Mouse (Mus musculus) ES-Bruce4 (cell line): Measurements from ENCODE around the gene Foxo1. TPM values are rescaled to one million over a fixed set of nuclear protein-coding genes. Genes with fewer than 3 reads are reported as not detected.

Experiments used
- H3K27ac ChIP-seq: 2 replicates; pipeline ENCODE4 v1.5.1; 2012; ENCODE audit warnings: low read length, inconsistent platforms; ENCODE audit not compliant: insufficient read depth
- H3K27me3 ChIP-seq: 2 replicates; pipeline ENCODE4 v1.6.1; 2012; ENCODE audit warnings: mild to moderate bottlenecking, low read length, inconsistent platforms; ENCODE audit not compliant: control insufficient read depth, poor library complexity, insufficient read depth, severe bottlenecking
- H3K36me3 ChIP-seq: 2 replicates; pipeline ENCODE4 v1.6.1; 2012; ENCODE audit warnings: inconsistent platforms, mild to moderate bottlenecking, low read length, moderate library complexity; ENCODE audit not compliant: control insufficient read depth, poor library complexity, insufficient read depth, severe bottlenecking
- H3K4me1 ChIP-seq: one replicate; pipeline ENCODE4 v1.8.1; 2011; ENCODE audit warnings: low read length; ENCODE audit not compliant: control insufficient read depth, insufficient read depth
- H3K4me3 ChIP-seq: 2 replicates; pipeline ENCODE4 v1.5.1; 2011; ENCODE audit warnings: low read depth, mild to moderate bottlenecking, low read length
- H3K9ac ChIP-seq: 2 replicates; pipeline ENCODE4 v1.6.1; 2012; ENCODE audit warnings: low read depth, mild to moderate bottlenecking, inconsistent platforms; ENCODE audit not compliant: poor library complexity, severe bottlenecking
- H3K9me3 ChIP-seq: replicated peaks from 2 replicates; pipeline ENCODE4 v1.6.1; 2012; ENCODE audit warnings: mild to moderate bottlenecking, low read length, inconsistent platforms; ENCODE audit not compliant: control insufficient read depth, poor library complexity, insufficient read depth, severe bottlenecking
- CTCF ChIP-seq: IDR thresholded peaks from one replicate; pipeline ENCODE4 v1.8.1; 2011; ENCODE audit warnings: low read depth, low read length
- EP300 ChIP-seq: IDR thresholded peaks from 2 replicates; pipeline ENCODE4 v1.6.1; 2011; ENCODE audit warnings: low read depth, low read length; ENCODE audit not compliant: insufficient read depth
- POLR2A ChIP-seq: IDR thresholded peaks from one replicate; pipeline ENCODE4 v1.8.1; 2011; ENCODE audit warnings: low read length; ENCODE audit not compliant: insufficient read depth
- polyA plus RNA-seq: library from polyadenylated mRNA; stranded (reverse); fragments of >200 nt; gene quantifications from 2 replicates; pipeline ENCODE4 v1.2.4, GENCODE M21; 2011; ENCODE audit warnings: low read depth; ENCODE audit not compliant: missing spikeins, insufficient read depth, insufficient read length

Gene Foxo1
- polyA plus RNA-seq = 22.9 and 23.8 TPM in 2 replicates

DNA sequence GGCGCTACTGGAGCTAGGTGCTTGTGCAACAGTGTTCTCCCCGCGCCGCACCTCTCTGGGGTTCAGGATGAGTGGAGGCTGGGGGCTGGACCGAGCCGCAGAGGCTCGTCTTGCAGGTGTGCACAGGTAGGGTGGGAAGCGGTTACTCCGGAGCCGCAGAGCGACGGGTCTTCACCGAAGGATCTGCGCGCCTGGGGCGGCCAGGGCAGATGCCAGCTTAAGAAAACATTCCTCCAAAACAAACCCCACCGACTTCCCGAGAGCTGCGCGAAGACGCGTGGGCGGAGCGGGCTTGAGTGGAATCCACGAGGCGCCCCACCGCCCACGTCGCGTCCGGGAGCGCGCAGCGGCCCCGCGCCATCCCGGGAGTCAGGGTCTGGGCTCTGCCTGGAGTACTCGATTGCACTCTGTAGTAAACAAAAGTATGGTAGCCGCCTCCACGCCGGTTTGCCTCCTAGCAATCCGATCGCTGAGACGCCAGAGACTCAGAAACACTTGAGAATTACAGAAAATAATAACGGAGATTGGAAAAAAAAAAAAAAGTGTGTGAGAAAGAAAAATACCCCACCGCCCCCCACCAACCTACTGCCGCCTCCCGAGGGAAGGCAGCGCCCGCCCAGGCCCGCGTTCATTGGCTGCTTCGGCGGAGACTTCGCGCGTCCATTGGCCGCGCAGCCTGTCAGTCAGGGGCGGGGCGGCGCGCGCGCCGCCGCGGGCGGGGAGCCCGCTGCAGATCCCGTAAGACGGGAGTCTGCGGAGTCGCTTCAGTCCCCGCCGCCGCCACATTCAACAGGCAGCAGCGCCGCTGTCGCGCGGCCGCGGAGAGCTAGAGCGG lies at the start of gene Foxo1:
Gene Foxo1, plus strand, starts transcription at position 685 of the 835 bp plus-strand sequence.
- Histone ChIP-seq H3K27me3 (no peaks in the 10 kb centered on the region), H3K9ac (peak within 1 kb of the TSS; percentile 98), H3K36me3 (peaks cover 6% of the 10 kb centered on the region; the same call in 1 of the 2 replicates), H3K4me1 (no peaks in the 10 kb centered on the region), H3K4me3 (peak within 1 kb of the TSS; percentile 84), H3K9me3 (no peaks in the 10 kb centered on the region), H3K27ac (0 out of 2 replicates have a peak within 1 kb of the TSS, but pooled peaks have one; percentile 12)
- TF ChIP-seq POLR2A (peak; percentile 11), EP300 (no peak), CTCF (no peak)

DNA sequence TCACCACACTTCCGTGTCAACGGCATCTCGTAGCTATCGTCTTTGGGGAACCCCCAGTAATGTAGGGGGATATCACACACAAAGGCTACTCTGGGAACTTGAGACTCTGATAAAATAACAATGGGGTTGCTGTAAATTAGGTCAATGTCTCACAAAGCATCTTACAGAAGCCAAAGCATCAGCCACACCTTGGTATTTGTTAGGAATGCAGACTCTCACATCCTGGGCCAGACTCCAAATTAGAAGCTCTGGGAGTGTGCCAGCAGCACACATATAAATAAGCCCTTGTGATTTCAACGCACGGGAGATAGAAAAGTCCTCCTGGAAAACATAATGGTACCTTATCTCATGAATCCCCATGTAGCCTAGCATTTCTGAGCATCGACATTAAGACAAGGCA lies 49.3 kb upstream of the Foxo1 start:
- TF ChIP-seq CTCF (no peak), EP300 (no peak), POLR2A (no peak)
- no peak overlapping the region for H3K27ac ChIP-seq
- no peak overlapping the region for H3K9ac ChIP-seq
- H3K27me3 ChIP-seq = no peaks in the 10 kb centered on the region
- no peaks in the 10 kb centered on the region for H3K9me3 ChIP-seq
- no peaks in the 10 kb centered on the region for H3K4me1 ChIP-seq
- H3K4me3 ChIP-seq = no peak overlapping the region
- no peaks in the 10 kb centered on the region for H3K36me3 ChIP-seq

DNA sequence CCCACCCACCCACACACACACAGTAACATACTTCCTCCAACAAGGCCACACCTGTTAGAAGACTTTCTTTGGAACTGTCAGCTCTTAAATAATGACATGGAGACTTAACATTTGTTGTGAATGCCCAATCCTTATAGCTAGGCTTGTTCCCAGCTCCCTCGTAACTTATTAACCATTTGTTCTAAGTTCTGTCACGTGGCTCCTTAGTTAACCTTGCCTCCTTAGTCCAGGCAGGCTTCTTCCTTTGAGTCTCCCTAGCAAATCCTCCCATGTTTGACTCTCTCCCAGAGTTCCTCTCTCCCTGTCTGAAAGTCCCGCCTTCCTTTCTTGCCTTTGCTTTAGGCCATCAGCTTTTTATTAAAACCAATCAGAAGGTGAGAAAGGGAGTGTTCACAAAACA lies 47.1 kb upstream of the Foxo1 start:
- H3K27me3 ChIP-seq = no peaks in the 10 kb centered on the region
- H3K4me1 ChIP-seq = no peaks in the 10 kb centered on the region
- no peaks in the 10 kb centered on the region for H3K36me3 ChIP-seq
- TF ChIP-seq CTCF (no peak), POLR2A (no peak), EP300 (no peak)
- no peak overlapping the region for H3K27ac ChIP-seq
- H3K4me3 ChIP-seq = no peak overlapping the region
- H3K9me3 ChIP-seq = no peaks in the 10 kb centered on the region
- H3K9ac ChIP-seq = no peak overlapping the region

DNA sequence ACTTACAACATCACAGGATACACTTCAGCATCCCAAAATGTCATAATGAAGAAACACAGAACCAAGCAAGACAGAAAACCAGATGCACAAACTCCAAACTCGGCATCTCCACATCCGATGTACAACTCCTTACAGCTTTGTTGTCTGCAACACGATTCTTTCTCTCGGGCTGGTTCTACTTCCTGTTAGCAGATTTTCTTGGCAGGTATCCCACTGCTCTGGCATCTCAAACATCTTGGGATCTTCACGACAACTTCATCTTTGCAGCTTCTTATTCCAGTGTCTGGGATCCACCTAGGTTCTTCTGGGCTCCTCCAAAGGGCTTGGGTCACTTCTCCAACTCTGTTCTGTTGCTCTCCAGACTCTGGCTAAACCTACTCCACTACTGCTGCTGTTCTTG lies 46.2 kb upstream of the Foxo1 start:
- Histone ChIP-seq H3K4me1 (no peaks in the 10 kb centered on the region), H3K9me3 (no peaks in the 10 kb centered on the region), H3K9ac (no peak overlapping the region), H3K27me3 (no peaks in the 10 kb centered on the region), H3K4me3 (no peak overlapping the region), H3K36me3 (no peaks in the 10 kb centered on the region), H3K27ac (no peak overlapping the region)
- TF ChIP-seq POLR2A = no peak
- TF ChIP-seq EP300 = no peak
- no peak for TF ChIP-seq CTCF

DNA sequence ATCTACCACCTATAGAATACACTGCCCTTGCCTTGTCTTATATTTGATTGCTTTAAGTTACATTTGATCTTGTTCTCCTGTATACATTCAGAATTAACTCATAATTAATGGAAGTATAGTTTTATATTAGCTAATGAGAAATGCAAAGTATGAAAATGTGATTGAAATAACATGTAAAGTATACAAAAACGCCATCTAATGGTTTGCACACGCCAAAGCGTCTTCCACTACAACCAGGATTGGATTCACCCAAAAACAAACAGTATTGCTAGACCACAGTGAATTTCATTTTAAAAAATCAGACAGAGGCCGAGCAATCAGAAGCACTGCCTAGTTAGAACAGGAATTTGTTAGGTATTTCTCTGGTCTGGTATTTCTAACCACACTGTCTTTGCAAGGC lies 31.6 kb upstream of the Foxo1 start:
- H3K9me3 ChIP-seq = peaks cover 7% of the 10 kb centered on the region
- H3K4me1 ChIP-seq = no peaks in the 10 kb centered on the region
- no peaks in the 10 kb centered on the region for H3K27me3 ChIP-seq
- no peak overlapping the region for H3K27ac ChIP-seq
- no peaks in the 10 kb centered on the region for H3K36me3 ChIP-seq
- no peak overlapping the region for H3K4me3 ChIP-seq
- no peak for TF ChIP-seq POLR2A
- TF ChIP-seq EP300 = no peak
- TF ChIP-seq CTCF = no peak
- H3K9ac ChIP-seq = no peak overlapping the region

DNA sequence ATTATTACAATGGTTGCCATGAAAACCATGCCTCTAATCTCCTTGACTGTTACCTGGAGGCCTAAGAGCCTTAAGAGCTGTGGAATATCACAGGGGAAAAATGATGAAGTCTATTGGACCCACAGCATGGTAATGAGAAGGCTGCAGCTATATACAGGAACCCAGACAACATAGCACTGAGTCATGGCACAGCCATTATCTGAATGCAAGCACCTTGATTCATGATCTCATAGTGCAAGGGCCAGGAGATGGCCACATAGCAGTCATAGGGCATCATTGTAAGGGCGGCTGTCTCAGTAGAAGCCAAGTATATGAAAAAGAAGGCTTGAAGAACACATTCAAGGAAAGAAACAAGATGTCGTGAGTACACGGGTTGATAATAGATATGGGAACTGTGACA lies 31.0 kb upstream of the Foxo1 start:
- no peaks in the 10 kb centered on the region for H3K4me1 ChIP-seq
- H3K9ac ChIP-seq = no peak overlapping the region
- TF ChIP-seq EP300 = no peak
- TF ChIP-seq CTCF = no peak
- no peak overlapping the region for H3K4me3 ChIP-seq
- no peaks in the 10 kb centered on the region for H3K36me3 ChIP-seq
- peaks cover 7% of the 10 kb centered on the region for H3K9me3 ChIP-seq
- H3K27ac ChIP-seq = no peak overlapping the region
- no peaks in the 10 kb centered on the region for H3K27me3 ChIP-seq
